Mouse (Mus musculus) left cerebral cortex, adult 9 months (tissue): ENCODE measurements at regions not wholly inside any gene's neighbourhood (a gene's known extent, or its start where the extent isn't known, plus 50 kb on each side); places are given as distances from the start of the nearest gene placed in this dataset.

Experiments
- DNase-seq, 2 experiments: peaks; one replicate each; pipeline ENCODE4 v3.0.0; 2022; ENCODE audit warnings: low spot score in 2 of 2

- peak in 1 of 2 experiments; percentile 47 for DNase-seq
These were observed 190.6 kb upstream of the Malrd1 start for GRCm38 (mm10) chr2:15335695-15336094.

- DNase-seq: no peak
These were observed 178.3 kb upstream of the Malrd1 start for GRCm38 (mm10) chr2:15347946-15348345.
